Comparison of ENCODE assay signal across 9 mouse cellular contexts in genomic region chr15:11065528-11066171, GRCm38 (mm10). TPM values are rescaled to one million over a fixed set of nuclear protein-coding genes. Genes with fewer than 3 reads are reported as not detected.
DNase-seq lines count a peak whose midpoint lies in the region; ATAC-seq and TF ChIP-seq lines count a peak whose summit lies in the region.
"Had no signal": no experiment of that assay in that cellular context is flagged by ENCODE, and none has a peak within 500 bp of the region (broad histone marks: within the 10 kb centered on the region; RNA-seq: fewer than 3 reads in every experiment).

No protein-coding gene starts in this region.

- H3K9ac ChIP-seq in forebrain, postnatal 0 days, result no peak overlapping the region
- peak overlapping the region; percentile 67 for H3K9ac ChIP-seq in limb, embryonic 13.5 days

- intact Hi-C loops in left cerebral cortex, postnatal 10 days (cut with DNase I), result no loop called here

- TF ChIP-seq CTCF in layer of hippocampus, adult 2 months (conservative IDR thresholded peaks at IDR 0.05), result no peak
- no peak for TF ChIP-seq CTCF in forebrain, postnatal 0 days (IDR thresholded peaks at IDR 0.05; ENCODE audit: low read depth)
- no peak for TF ChIP-seq CTCF in small intestine, adult 2 months (IDR thresholded peaks at IDR 0.05; ENCODE audit: extremely low read depth, insufficient read length, insufficient replicate concordance, low read depth, low read length)

- H3K36me3 ChIP-seq in forebrain, postnatal 0 days (ENCODE audit: insufficient read depth), result no peaks in the 10 kb centered on the region
- H3K36me3 ChIP-seq in limb, embryonic 13.5 days, result no peaks in the 10 kb centered on the region
- no peaks in the 10 kb centered on the region for H3K36me3 ChIP-seq in small intestine, adult 2 months (ENCODE audit: control insufficient read depth, insufficient read depth, low read length)

- peak overlapping the region; percentile 48 for H3K4me2 ChIP-seq in forebrain, postnatal 0 days (ENCODE audit: low read depth)
- H3K4me2 ChIP-seq in limb, embryonic 13.5 days (replicated peaks), result peak overlapping the region; percentile 73

- WGBS in forebrain, postnatal 0 days, result 10% methylated on average over 9 of the region's 9 CpGs
- WGBS in limb, embryonic 13.5 days, result 14% methylated on average over 9 of the region's 9 CpGs
- WGBS in small intestine, adult 2 months, result 38% methylated on average over 9 of the region's 9 CpGs

- H3K9me3 ChIP-seq in forebrain, postnatal 0 days (ENCODE audit: low read length), result no peaks in the 10 kb centered on the region
- no peaks in the 10 kb centered on the region for H3K9me3 ChIP-seq in limb, embryonic 13.5 days

- ATAC-seq in forebrain, postnatal 0 days, result no peak
- peak; percentile 20; the same call in 1 of the 2 replicates for ATAC-seq in limb, embryonic 13.5 days (ENCODE audit: low FRiP score, low read depth)

- no peak overlapping the region for H3K27ac ChIP-seq in layer of hippocampus, adult 2 months
- H3K27ac ChIP-seq in forebrain, postnatal 0 days (ENCODE audit: low read depth, low read length), result no peak overlapping the region
- H3K27ac ChIP-seq in limb, embryonic 13.5 days, result peak overlapping the region; percentile 94
- no peak overlapping the region for H3K27ac ChIP-seq in small intestine, adult 2 months (ENCODE audit: insufficient read depth, low read depth, low read length)

- H3K4me3 ChIP-seq in layer of hippocampus, adult 2 months, result peak overlapping the region; percentile 38
- H3K4me3 ChIP-seq in forebrain, postnatal 0 days (ENCODE audit: low read depth, low read length), result peak overlapping the region; percentile 24
- peak overlapping the region; percentile 49 for H3K4me3 ChIP-seq in limb, embryonic 13.5 days
- peak overlapping the region; percentile 4; the same call in 1 of the 2 replicates for H3K4me3 ChIP-seq in small intestine, adult 2 months (ENCODE audit: low read depth, low read length)

- H3K27me3 ChIP-seq in forebrain, postnatal 0 days (ENCODE audit: insufficient read depth, low read length), result no peaks in the 10 kb centered on the region
- no peaks in the 10 kb centered on the region for H3K27me3 ChIP-seq in limb, embryonic 13.5 days
- no peaks in the 10 kb centered on the region; the same call in 1 of the 2 replicates for H3K27me3 ChIP-seq in small intestine, adult 2 months (ENCODE audit: control insufficient read depth, insufficient read depth, low read length)

- H3K4me1 ChIP-seq in forebrain, postnatal 0 days (ENCODE audit: insufficient read depth), result peaks cover 10% of the 10 kb centered on the region; the same call in 1 of the 2 replicates
- H3K4me1 ChIP-seq in limb, embryonic 13.5 days, result peaks cover 58% of the 10 kb centered on the region
- H3K4me1 ChIP-seq in small intestine, adult 2 months (ENCODE audit: control insufficient read depth, insufficient read depth, insufficient read length, low read length), result no peaks in the 10 kb centered on the region

- DNase-seq in layer of hippocampus, adult 2 months (ENCODE audit: low spot score in 2 of 2), result no peak
- DNase-seq in layer of hippocampus, postnatal 25 days (ENCODE audit: extremely low spot score in 1 of 2, low spot score in 1 of 2), result no peak
- peak; percentile 24 for DNase-seq in forebrain, postnatal 0 days
- DNase-seq in left cerebral cortex, postnatal 10 days (ENCODE audit: extremely low spot score in 1 of 2, low spot score in 2 of 2), result no peak
- no peak for DNase-seq in B cell, adult 2 months
- no peak for DNase-seq in cerebellum, adult 8-10 months

- no peak for TF ChIP-seq POLR2A in small intestine, adult 2 months (IDR thresholded peaks at IDR 0.05; ENCODE audit: low read depth, low read length)

RNA-seq across cellular contexts. Expression of gene Adamts12, which starts 1.1 kb away (rescaled TPM):
- total RNA-seq in layer of hippocampus, adult 2 months (2021), result 1 to 10 TPM in 1 of 2 experiments, under 1 TPM in 1; 0.39 to 1.3 TPM
- under 1 TPM; 0.85 to 0.86 TPM for total RNA-seq in layer of hippocampus, postnatal 25 days (2021)
- 4.0 and 5.4 TPM in 2 replicates for total RNA-seq in forebrain, postnatal 0 days (2014; rRNA removed)
- 0.34 and 0.58 TPM in 2 replicates for polyA plus RNA-seq in forebrain, postnatal 0 days (2015; fragmentation: Nextera tagmentation; extraction: Ambion mirVana)
- 4.8 and 4.9 TPM in 2 replicates for polyA plus RNA-seq in limb, embryonic 13.5 days (2015; fragmentation: Nextera tagmentation; extraction: Ambion mirVana)
- polyA plus RNA-seq in small intestine, adult 2 months (2012; rRNA removed), result 0.13 and 0.28 TPM in 2 replicates
- total RNA-seq in left cerebral cortex, postnatal 10 days (2021), result 1 to 10 TPM; 2.6 to 2.7 TPM
- total RNA-seq: neutrophil, adult 5-6 weeks had no signal

RNA-seq across cellular contexts. Expression of gene Rxfp3, which starts 27.9 kb away (rescaled TPM):
- 1 to 10 TPM; 5.2 to 5.5 TPM for total RNA-seq in layer of hippocampus, adult 2 months (2021)
- 1 to 10 TPM; 5.0 to 6.0 TPM for total RNA-seq in layer of hippocampus, postnatal 25 days (2021)
- total RNA-seq in forebrain, postnatal 0 days (2014; rRNA removed), result 3.8 and 5.3 TPM in 2 replicates
- polyA plus RNA-seq in forebrain, postnatal 0 days (2015; fragmentation: Nextera tagmentation; extraction: Ambion mirVana), result 1.4 and 3.7 TPM in 2 replicates
- 1.1 and 1.4 TPM in 2 replicates for polyA plus RNA-seq in limb, embryonic 13.5 days (2015; fragmentation: Nextera tagmentation; extraction: Ambion mirVana)
- polyA plus RNA-seq in small intestine, adult 2 months (2012; rRNA removed), result not detected in 2 replicates
- 1 to 10 TPM; 2.8 to 4.1 TPM for total RNA-seq in left cerebral cortex, postnatal 10 days (2021)
- total RNA-seq: neutrophil, adult 5-6 weeks had no signal
